Mouse (Mus musculus) embryo, embryonic 9.5 days (tissue): Measurements from ENCODE around the gene Ing3.

Experiments used
- DNase-seq: peaks from one replicate; pipeline ENCODE4 v3.0.0-alpha.2; 2017; ENCODE audit errors: extremely low spot score

Ing3 gene

DNA sequence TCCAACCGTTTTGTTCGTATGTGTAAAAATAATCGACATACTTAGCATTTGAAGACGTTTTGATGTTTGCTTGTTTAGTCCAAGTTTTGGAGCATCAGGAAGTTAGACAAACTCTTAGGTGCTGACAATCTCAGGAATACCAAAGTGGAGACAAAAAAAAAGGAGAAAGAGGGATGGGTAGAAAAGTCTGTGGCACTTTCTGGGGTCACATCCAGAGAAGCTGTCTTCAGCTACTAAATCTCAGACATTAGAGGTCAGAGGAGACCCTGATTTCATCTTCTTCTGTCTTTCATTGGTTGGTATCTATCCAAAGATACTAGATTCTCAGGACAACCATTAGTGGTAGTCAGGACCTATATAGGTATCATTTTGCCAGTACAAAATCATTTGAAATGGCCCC lies 41.8 kb downstream of the Ing3 start:
- no peak for DNase-seq

DNA sequence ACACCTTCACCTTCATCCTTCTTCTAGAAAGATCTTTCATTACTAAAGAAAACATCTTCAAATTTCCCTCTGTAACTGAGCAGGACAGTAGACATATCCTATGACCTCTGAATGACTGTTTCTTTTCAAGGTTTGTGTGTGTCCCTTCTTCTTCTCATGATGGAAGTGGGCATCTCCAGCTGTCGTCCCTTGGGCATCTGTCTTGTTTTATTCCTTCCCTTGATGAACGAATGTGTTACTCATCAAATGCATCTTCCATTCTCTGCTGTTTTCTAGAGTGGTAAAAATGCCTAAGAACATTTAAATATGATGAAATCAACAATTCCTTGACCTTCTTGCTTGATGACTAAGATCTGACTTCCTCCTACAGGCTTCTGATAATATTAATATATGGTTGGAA lies 43.7 kb downstream of the Ing3 start:
- DNase-seq = no peak

DNA sequence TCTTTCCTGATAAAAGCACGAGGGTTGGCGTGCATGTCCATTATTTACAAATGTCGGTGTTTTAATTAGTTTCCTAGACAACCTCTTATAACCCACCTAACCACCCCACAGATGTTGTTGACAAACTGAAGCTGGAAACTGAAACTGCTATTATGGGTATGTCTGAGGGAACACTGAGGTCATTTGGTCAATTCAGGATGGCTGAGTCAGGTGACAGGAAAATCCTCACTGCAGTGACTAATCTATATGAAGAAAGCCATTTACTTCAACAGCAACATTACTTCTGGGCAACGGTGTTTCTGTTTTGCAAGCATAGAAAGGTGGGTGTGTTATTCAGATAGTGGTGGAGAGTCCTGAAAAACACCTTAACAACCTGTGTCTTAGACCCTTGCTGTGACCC lies 48.8 kb downstream of the Ing3 start:
- DNase-seq = no peak

- no peak for DNase-seq
These were observed 49.7 kb downstream of the Ing3 start for GRCm38 (mm10) chr6:21999025-21999424.

GRCm38 (mm10) chr6:22000086-22000485 lies 50.7 kb downstream of the Ing3 start:
- no peak for DNase-seq

DNA sequence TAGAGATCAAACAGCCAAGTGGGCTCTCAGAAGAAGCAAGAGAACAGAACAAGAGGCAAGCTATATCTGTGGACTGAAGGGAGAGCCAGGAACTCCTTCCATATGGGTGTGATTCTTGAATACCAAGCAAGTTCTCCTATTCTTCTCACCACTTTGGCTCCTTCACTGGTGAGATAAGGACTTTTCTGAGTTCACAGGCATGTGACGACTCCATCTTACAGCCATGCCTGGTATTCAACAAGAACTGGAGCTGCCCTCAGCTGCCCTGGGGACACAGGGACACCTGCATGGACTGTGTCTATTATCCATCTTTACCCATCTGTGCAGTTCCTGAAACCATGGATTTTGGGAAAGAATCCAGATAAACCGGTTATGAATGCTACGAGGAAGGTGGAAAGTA lies 51.5 kb downstream of the Ing3 start:
- DNase-seq = no peak

- DNase-seq = no peak
These were observed 52.0 kb downstream of the Ing3 start for GRCm38 (mm10) chr6:22001284-22001916.

- no peak for DNase-seq
These were observed 53.3 kb downstream of the Ing3 start for GRCm38 (mm10) chr6:22002521-22003199.

DNA sequence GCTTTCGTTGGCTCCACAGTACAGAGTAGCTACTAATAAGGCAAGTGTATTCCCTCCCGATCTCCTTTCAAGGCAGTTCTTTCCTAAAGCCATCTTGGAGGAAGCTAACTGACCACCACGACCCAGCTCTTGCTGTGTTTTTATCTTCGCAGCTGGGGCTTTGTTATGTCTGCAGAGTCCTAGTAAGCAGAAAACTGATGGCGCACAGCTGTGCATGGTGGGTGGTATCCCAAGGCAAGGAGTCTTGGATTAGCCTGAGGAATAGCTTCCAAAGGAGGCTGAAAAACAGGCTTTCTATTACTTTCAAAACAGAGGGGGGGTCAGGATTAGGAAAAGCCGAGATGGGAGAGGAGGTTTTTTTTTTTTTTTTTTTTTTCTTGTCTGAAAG lies 53.8 kb downstream of the Ing3 start:
- DNase-seq = peak; percentile 37

- DNase-seq = no peak
These were observed 54.7 kb downstream of the Ing3 start for GRCm38 (mm10) chr6:22003959-22004543.

DNA sequence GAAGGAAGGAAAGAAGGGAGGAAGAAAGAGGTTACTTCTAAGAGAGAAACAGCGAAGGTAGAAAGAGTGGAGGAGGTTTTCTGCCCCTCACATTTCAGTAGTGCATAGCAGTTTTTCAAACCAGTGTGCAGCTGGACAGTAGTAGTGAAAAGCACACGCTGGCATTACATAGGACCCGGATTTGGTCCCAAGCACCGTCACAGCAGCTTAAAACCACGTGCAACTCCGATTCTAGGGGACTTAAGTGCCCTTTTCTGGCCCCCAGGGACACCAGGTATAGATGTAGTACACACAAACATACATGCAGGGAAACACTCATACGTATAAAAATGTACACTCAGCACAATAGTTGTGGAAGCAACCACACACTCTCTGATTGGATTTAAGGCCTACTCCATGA lies 59.0 kb downstream of the Ing3 start:
- no peak for DNase-seq

DNA sequence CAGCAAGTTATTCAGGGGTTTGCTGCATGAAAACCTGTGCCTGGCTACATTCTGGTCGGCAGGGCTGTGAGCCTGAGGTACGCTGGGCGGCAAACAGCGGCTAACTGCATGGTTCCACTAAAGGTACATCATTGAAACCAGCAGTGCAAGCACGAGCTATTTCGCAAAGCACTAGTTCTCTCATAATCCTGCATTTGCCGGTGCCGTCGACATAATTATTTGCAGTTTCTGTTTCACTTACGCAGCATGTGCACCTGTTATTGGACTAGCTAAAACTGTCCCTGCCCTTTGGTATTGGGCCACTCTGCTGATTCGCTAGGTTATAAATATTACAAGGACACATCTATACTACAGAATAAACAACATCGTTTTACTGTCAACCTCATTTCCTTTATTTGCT lies 60.9 kb downstream of the Ing3 start:
- DNase-seq = no peak

- no peak for DNase-seq
These were observed 61.5 kb downstream of the Ing3 start for GRCm38 (mm10) chr6:22010761-22011281.

DNA sequence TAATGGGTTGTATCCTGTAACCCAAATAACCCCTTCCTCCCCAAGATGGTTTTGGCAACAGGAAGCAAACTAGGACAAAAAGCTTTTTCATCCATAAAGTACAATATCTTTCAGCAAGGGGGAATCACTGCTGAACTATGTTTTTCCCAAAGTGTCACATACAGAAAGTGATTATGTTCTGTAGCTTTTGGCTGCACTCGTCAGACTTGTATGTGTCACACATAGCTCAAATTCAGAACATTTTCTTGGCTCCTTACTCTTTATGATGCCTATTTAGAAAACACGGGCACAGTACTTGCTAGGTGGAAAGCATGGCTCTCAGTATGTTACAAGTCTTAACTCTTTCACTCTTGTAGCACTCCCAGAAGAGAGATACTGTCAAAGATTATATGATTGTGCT lies 62.2 kb downstream of the Ing3 start:
- no peak for DNase-seq

GRCm38 (mm10) chr6:22012099-22012498 lies 62.7 kb downstream of the Ing3 start:
- no peak for DNase-seq

DNA sequence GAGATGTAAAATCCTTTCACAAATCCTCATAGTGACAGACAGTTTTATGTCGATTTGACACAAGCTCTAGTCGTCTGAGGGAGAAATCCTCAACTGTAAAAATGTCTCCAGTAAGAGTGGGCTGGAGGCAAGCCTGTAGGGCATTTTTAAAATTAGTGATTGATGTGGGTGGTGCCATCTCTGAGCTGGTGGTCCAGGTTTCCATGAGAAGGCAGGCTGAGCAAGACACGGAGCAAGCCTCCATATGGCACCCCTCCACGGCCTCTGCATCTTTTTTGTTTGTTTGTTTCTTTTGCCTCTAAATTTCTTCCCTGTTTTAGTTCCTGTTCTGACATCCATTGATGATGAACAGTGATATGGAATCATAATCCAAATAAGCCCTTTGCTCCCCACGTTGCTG lies 63.1 kb downstream of the Ing3 start:
- no peak for DNase-seq

GRCm38 (mm10) chr6:22013394-22013793 lies 64.0 kb downstream of the Ing3 start:
- DNase-seq = no peak

DNA sequence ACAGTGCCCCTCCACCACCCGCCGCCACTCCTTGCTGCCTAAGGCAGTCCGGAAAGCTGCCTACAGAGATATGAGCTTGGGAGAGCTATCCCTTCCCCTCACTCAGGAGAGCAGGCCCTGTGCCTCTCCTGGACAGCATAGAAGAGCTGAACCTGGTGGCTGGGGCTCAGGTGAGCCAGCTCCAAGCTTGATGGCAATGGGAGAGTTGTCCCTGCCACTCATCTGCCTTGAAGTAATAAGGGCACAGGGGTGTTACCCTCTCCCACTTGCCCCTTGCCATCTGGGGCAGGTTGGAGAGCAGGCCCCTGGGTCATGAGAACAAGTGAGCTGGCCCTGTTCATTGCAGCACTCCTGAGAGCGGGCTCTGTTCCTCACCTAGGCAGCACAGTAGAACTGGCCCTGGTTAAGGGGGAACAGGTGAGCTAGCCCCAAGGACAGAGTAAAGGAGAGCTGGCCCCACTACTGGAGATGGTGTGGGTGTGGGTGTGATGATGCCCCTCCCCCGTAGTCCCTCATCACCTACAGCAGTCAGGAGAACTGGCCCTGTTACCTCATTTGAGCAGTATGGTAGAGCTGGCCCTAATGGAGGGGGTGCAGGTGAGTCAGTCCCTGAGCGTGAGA lies 65.0 kb downstream of the Ing3 start:
- no peak for DNase-seq

GRCm38 (mm10) chr6:22017631-22018030 lies 68.3 kb downstream of the Ing3 start:
- no peak for DNase-seq

GRCm38 (mm10) chr6:22018768-22019445 lies 69.5 kb downstream of the Ing3 start:
- no peak for DNase-seq

- no peak for DNase-seq
These were observed 70.3 kb downstream of the Ing3 start for GRCm38 (mm10) chr6:22019637-22020036.

GRCm38 (mm10) chr6:22020696-22021095 lies 71.3 kb downstream of the Ing3 start:
- DNase-seq = no peak
